Mouse (Mus musculus) hindbrain, embryonic 14.5 days (tissue): ENCODE data around the gene Slc7a5. TPM values are rescaled to one million over a fixed set of nuclear protein-coding genes. Genes with fewer than 3 reads are reported as not detected.

Source experiments
- ATAC-seq: fragments of 200-750 bp; cut with Nextera tagmentation; 2 replicates; pipeline ENCODE4 v1.8.0; 2017; ENCODE audit warnings: moderate number of reproducible peaks, mild to moderate bottlenecking, moderate TSS enrichment, moderate library complexity; ENCODE audit not compliant: low FRiP score
- DNase-seq: peaks from one replicate; pipeline ENCODE4 v3.0.0-alpha.2; 2015; ENCODE audit warnings: low spot score
- H3K27ac ChIP-seq: fragments of 300-500 bp; sonication (generic); 2 replicates; pipeline ENCODE4 v1.5.1; 2014; ENCODE audit warnings: mild to moderate bottlenecking, moderate library complexity
- H3K27me3 ChIP-seq: fragments of 300-500 bp; sonication (generic); 2 replicates; pipeline ENCODE4 v1.6.1; 2014; ENCODE audit warnings: mild to moderate bottlenecking, low read length, mixed read lengths; ENCODE audit not compliant: control insufficient read depth, insufficient read depth
- H3K36me3 ChIP-seq: fragments of 300-500 bp; sonication (generic); replicated peaks from 2 replicates; pipeline ENCODE4 v1.6.1; 2014; ENCODE audit not compliant: control insufficient read depth, insufficient read depth
- H3K4me1 ChIP-seq: fragments of 300-500 bp; sonication (generic); replicated peaks from 2 replicates; pipeline ENCODE4 v1.6.1; 2014; ENCODE audit warnings: antibody characterized with exemption, low read length, mixed read lengths; ENCODE audit not compliant: control insufficient read depth, insufficient read depth
- H3K4me2 ChIP-seq: fragments of 300-500 bp; sonication (generic); replicated peaks from 2 replicates; pipeline ENCODE4 v1.6.1; 2014; ENCODE audit warnings: mild to moderate bottlenecking, moderate library complexity
- H3K4me3 ChIP-seq: fragments of 300-500 bp; sonication (generic); replicated peaks from 2 replicates; pipeline ENCODE4 v1.5.1; 2014; ENCODE audit warnings: mild to moderate bottlenecking, low read length
- H3K9ac ChIP-seq: fragments of 300-500 bp; sonication (generic); 2 replicates; pipeline ENCODE4 v1.6.1; 2014
- H3K9me3 ChIP-seq: fragments of 300-500 bp; sonication (generic); 2 replicates; pipeline ENCODE4 v1.6.1; 2016; ENCODE audit warnings: low read length; ENCODE audit not compliant: control insufficient read depth
- WGBS: fragments of 180-500 bp; shearing (Covaris S2); extraction: QIAGEN DNeasy Blood & Tissue Kit; methylation state at CpG from one replicate; pipeline ENCODE4 v1.1.7; 2014; 5-methylcytosine and 5-hydroxymethylcytosine counted together
- polyA plus RNA-seq: library from polyadenylated mRNA; unstranded; fragments of >200 nt; fragmentation: Nextera tagmentation; extraction: Ambion mirVana; gene quantifications from 2 replicates; pipeline ENCODE4 v1.2.1, GENCODE M21; 2014

Gene Slc7a5
- polyA plus RNA-seq, 1 experiment from 2014 or later = 57.3 TPM

DNA sequence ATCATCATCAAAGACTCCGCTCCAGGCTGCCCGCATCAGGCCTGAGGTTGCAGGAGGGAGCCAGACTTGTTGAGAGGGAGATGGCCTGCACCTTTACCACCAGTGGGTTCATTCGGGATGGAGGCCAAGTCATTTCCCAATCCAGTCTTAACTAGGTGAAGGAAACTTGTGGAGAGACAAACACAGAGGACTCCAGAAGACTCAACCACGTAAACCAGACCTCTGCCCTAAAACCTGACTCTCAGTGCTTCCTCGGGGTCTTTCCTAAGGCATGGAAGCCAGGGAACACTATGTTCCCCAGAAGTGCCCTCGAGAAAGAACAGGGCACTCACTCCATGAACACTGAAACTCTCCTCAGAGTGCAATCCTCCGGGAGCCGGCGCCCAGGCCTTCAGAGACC lies 2.5 kb downstream of the Slc7a5 start:
- peak overlapping the region; percentile 68 for H3K9ac ChIP-seq
- 85% methylated on average over 9 of the region's 9 CpGs for WGBS

DNA sequence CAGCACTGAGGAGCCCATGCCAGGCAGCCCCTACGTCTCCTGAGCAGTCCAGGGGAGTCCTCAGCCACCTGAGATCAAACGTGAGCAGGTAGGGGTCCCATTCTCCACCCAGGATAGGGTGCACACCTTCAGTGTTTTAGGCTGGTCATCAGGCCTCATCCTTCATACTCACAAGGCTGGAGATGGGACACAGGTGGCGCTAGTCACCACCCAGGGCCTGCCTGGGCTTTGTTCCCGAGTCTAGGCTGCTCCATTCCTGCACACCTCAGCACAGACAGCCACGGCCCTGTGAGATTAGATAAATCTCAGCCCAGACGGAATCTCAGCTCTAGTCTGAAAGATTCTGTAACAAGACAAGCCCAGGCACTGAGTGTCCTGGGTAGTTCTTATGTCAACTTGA lies 3.5 kb downstream of the Slc7a5 start:
- Histone ChIP-seq H3K4me2 (no peak overlapping the region), H3K4me1 (peaks cover 25% of the 10 kb centered on the region), H3K9me3 (no peaks in the 10 kb centered on the region), H3K9ac (0 out of 2 replicates have a peak overlapping the region, but pooled peaks have one; percentile 68), H3K27me3 (no peaks in the 10 kb centered on the region; the same call in 1 of the 2 replicates), H3K36me3 (no peaks in the 10 kb centered on the region), H3K27ac (no peak overlapping the region), H3K4me3 (peak overlapping the region; percentile 66; the same call in 1 of the 2 replicates)
- DNase-seq (no peak), ATAC-seq (no peak)
- 68% methylated on average over 6 of the region's 6 CpGs for WGBS

More for the DNA sequence above, 2.5 kb downstream of the Slc7a5 start:
- Histone ChIP-seq H3K27ac (no peak overlapping the region), H3K36me3 (no peaks in the 10 kb centered on the region), H3K27me3 (no peaks in the 10 kb centered on the region; the same call in 1 of the 2 replicates), H3K9me3 (no peaks in the 10 kb centered on the region), H3K4me3 (peak overlapping the region; percentile 66), H3K4me2 (peak overlapping the region; percentile 78), H3K4me1 (peaks cover 22% of the 10 kb centered on the region)
- DNase-seq = no peak
- no peak for ATAC-seq

DNA sequence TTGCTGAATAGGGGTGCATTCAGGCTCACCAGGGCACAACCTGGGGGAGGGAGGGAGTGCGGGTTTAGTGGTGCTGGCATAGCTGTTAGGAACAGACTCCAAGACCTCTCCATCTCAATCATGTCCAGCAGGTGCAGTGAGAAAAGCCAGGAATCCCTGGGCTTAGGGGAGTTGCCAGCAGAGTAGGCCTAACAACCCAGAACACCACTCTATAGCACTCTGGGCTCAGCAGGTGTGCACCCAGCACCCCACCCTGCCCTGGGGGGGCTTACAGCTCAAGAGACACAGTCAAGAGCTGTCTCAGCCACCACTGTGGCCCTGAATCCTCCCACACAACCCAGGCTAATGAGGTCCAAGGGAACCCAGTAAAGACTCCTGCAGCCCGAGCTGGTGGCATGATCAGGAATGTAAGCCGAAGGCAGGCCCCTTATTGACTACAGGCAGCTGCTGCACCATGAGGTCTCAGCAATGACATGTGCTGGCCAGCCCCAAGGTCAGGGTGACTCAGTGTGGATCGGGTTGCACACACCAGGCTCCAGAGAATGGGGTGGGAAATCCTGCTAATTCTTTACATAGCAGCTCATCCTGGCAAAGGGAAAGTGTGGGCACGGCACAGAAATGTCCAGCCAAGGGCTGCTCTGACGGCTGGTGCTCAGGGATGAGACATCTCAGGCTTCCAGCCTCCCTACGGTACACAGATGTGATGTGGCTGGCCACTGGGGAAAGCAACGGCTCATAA lies 5.8 kb downstream of the Slc7a5 start:
- Histone ChIP-seq H3K27me3 (no peaks in the 10 kb centered on the region), H3K9me3 (no peaks in the 10 kb centered on the region), H3K9ac (peak overlapping the region; percentile 25; the same call in 1 of the 2 replicates), H3K4me3 (no peak overlapping the region), H3K36me3 (no peaks in the 10 kb centered on the region), H3K4me2 (peak overlapping the region; percentile 13; the same call in 1 of the 2 replicates), H3K4me1 (peaks cover 43% of the 10 kb centered on the region), H3K27ac (no peak overlapping the region; the same call in 1 of the 2 replicates)
- DNase-seq (no peak), ATAC-seq (no peak)
- 63% methylated on average over 8 of the region's 8 CpGs for WGBS

- ATAC-seq = no peak
- Histone ChIP-seq H3K4me2 (peak overlapping the region; percentile 6), H3K9ac (peak overlapping the region; percentile 28; the same call in 1 of the 2 replicates), H3K4me3 (no peak overlapping the region), H3K27me3 (no peaks in the 10 kb centered on the region), H3K9me3 (no peaks in the 10 kb centered on the region), H3K36me3 (peaks cover 7% of the 10 kb centered on the region; the same call in 1 of the 2 replicates), H3K4me1 (peaks cover 39% of the 10 kb centered on the region), H3K27ac (peak overlapping the region; percentile 14; the same call in 1 of the 2 replicates)
- no peak for DNase-seq
- WGBS = 65% methylated on average over 18 of the region's 18 CpGs
Observed at GRCm38 (mm10) chr8:121899180-121900044, 8.1 kb downstream of the Slc7a5 start.

- peaks cover 39% of the 10 kb centered on the region for H3K4me1 ChIP-seq
- peak; percentile 70 for ATAC-seq
- 5% methylated on average over 4 of the region's 4 CpGs for WGBS
Observed at GRCm38 (mm10) chr8:121898401-121898931, 9.0 kb downstream of the Slc7a5 start.

GRCm38 (mm10) chr8:121897871-121898381 lies 9.6 kb downstream of the Slc7a5 start:
- H3K27me3 ChIP-seq = no peaks in the 10 kb centered on the region
- H3K9me3 ChIP-seq = no peaks in the 10 kb centered on the region
- peak overlapping the region; percentile 10; the same call in 1 of the 2 replicates for H3K4me3 ChIP-seq
- peaks cover 39% of the 10 kb centered on the region for H3K4me1 ChIP-seq
- 14% methylated on average over 7 of the region's 7 CpGs for WGBS
- H3K36me3 ChIP-seq = peaks cover 11% of the 10 kb centered on the region; the same call in 1 of the 2 replicates
- ATAC-seq (peak; percentile 49; the same call in 1 of the 2 replicates), DNase-seq (no peak)
- peak overlapping the region; percentile 6 for H3K4me2 ChIP-seq
- H3K9ac ChIP-seq = peak overlapping the region; percentile 40
- H3K27ac ChIP-seq = peak overlapping the region; percentile 51; the same call in 1 of the 2 replicates

More at GRCm38 (mm10) chr8:121898401-121898931, 9.0 kb downstream of the Slc7a5 start:
- H3K9ac ChIP-seq = peak overlapping the region; percentile 38
- peak overlapping the region; percentile 6 for H3K4me2 ChIP-seq
- H3K4me3 ChIP-seq = peak overlapping the region; percentile 10; the same call in 1 of the 2 replicates
- DNase-seq = peak; percentile 46
- H3K9me3 ChIP-seq = no peaks in the 10 kb centered on the region
- peak overlapping the region; percentile 51; the same call in 1 of the 2 replicates for H3K27ac ChIP-seq
- no peaks in the 10 kb centered on the region for H3K27me3 ChIP-seq
- H3K36me3 ChIP-seq = peaks cover 11% of the 10 kb centered on the region; the same call in 1 of the 2 replicates

- no peaks in the 10 kb centered on the region for H3K27me3 ChIP-seq
- H3K9ac ChIP-seq = 0 out of 2 replicates have a peak overlapping the region, but pooled peaks have one; percentile 40
- H3K4me1 ChIP-seq = peaks cover 39% of the 10 kb centered on the region
- H3K36me3 ChIP-seq = peaks cover 11% of the 10 kb centered on the region; the same call in 1 of the 2 replicates
- ATAC-seq = no peak
- no peak overlapping the region for H3K4me2 ChIP-seq
- H3K27ac ChIP-seq = no peak overlapping the region
- no peaks in the 10 kb centered on the region for H3K9me3 ChIP-seq
- no peak for DNase-seq
- 89% methylated on average over 9 of the region's 9 CpGs for WGBS
- no peak overlapping the region for H3K4me3 ChIP-seq
Observed at GRCm38 (mm10) chr8:121897205-121897604, 10.3 kb downstream of the Slc7a5 start.

DNA sequence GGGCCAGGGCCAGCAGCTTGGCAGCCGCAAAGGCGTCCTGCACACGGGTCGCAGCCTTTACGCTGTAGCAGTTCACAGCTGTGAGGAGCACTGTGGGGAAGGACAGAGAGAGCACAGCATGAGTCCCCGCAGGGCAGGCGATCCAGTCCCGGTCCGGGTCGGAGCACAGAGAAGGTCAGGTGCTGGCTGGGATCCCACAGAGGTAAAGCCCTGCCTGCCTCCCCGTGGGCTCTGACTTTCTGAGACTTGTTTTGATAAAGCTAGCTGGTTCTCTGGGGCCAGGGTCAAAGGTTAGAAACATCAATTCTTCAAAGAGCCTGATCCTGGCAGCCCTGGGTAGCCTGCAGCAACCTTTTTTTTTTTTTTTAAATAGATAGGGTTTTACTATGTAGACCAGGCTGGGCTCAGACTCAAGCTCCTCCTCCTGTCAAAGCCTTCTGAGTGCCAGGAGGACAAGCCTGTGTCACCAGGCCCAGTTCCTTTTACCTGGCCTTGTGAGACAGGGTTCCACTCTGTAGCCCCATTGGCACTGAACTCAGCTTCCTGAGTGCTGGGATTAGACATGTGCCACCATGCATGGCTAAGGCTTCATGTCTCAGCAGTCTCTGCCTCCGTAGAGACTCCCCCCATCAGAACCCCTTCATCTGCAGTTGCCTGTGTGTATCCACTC lies 10.9 kb downstream of the Slc7a5 start:
- Histone ChIP-seq H3K4me1 (peaks cover 39% of the 10 kb centered on the region), H3K27me3 (no peaks in the 10 kb centered on the region), H3K4me3 (no peak overlapping the region), H3K4me2 (no peak overlapping the region), H3K36me3 (peaks cover 11% of the 10 kb centered on the region; the same call in 1 of the 2 replicates), H3K9ac (peak overlapping the region; percentile 40; the same call in 1 of the 2 replicates), H3K9me3 (no peaks in the 10 kb centered on the region), H3K27ac (no peak overlapping the region)
- 20% methylated on average over 12 of the region's 12 CpGs for WGBS
- DNase-seq (no peak), ATAC-seq (no peak)
